10 mouse cellular contexts compared by ENCODE assay signal in genomic region chr1:89750495-89750894, GRCm38 (mm10).
A peak's percentile ranks its signal among the peaks of the same experiment; 100 is the strongest.
DNase-seq lines count a peak whose midpoint lies in the region; ATAC-seq lines count a peak whose summit lies in the region.
"Had no signal": no experiment of that assay in that cellular context is flagged by ENCODE, and none has a peak within 500 bp of the region (broad histone marks: within the 10 kb centered on the region; RNA-seq: fewer than 3 reads in every experiment).

No protein-coding gene starts in this region.

- no peak overlapping the region for H3K9ac ChIP-seq in intestine, embryonic 14.5 days (ENCODE audit: low read length)
- no peak overlapping the region for H3K9ac ChIP-seq in intestine, embryonic 15.5 days
- no peak overlapping the region for H3K9ac ChIP-seq in embryonic facial prominence, embryonic 12.5 days
- no peak overlapping the region for H3K9ac ChIP-seq in midbrain, embryonic 12.5 days (replicated peaks)

- H3K27me3 ChIP-seq in intestine, embryonic 14.5 days (replicated peaks; ENCODE audit: control insufficient read depth, insufficient read depth, low read length) = no peaks in the 10 kb centered on the region
- H3K27me3 ChIP-seq in intestine, embryonic 15.5 days (replicated peaks) = no peaks in the 10 kb centered on the region
- H3K27me3 ChIP-seq in embryonic facial prominence, embryonic 12.5 days = 0 out of 2 replicates have a peak, but pooled peaks cover 3% of the 10 kb centered on the region
- H3K27me3 ChIP-seq in midbrain, embryonic 12.5 days = peaks cover 44% of the 10 kb centered on the region

- H3K4me3 ChIP-seq in intestine, embryonic 14.5 days (ENCODE audit: low read depth, low read length) = no peak overlapping the region
- H3K4me3 ChIP-seq in intestine, embryonic 15.5 days (replicated peaks) = no peak overlapping the region
- H3K4me3 ChIP-seq in embryonic facial prominence, embryonic 12.5 days = 0 out of 2 replicates have a peak overlapping the region, but pooled peaks have one; percentile 5
- peak overlapping the region; percentile 18; the same call in 1 of the 2 replicates for H3K4me3 ChIP-seq in midbrain, embryonic 12.5 days

- H3K4me2 ChIP-seq in intestine, embryonic 14.5 days (ENCODE audit: low read length) = peak overlapping the region; percentile 33
- no peak overlapping the region for H3K4me2 ChIP-seq in intestine, embryonic 15.5 days (replicated peaks)
- H3K4me2 ChIP-seq in embryonic facial prominence, embryonic 12.5 days (replicated peaks) = peak overlapping the region; percentile 37
- peak overlapping the region; percentile 51 for H3K4me2 ChIP-seq in midbrain, embryonic 12.5 days (replicated peaks)

- no peak overlapping the region for H3K27ac ChIP-seq in intestine, embryonic 14.5 days (ENCODE audit: low read depth)
- H3K27ac ChIP-seq in intestine, embryonic 15.5 days = no peak overlapping the region
- H3K27ac ChIP-seq in embryonic facial prominence, embryonic 12.5 days = no peak overlapping the region
- peak overlapping the region; percentile 69 for H3K27ac ChIP-seq in midbrain, embryonic 12.5 days (replicated peaks)

- H3K4me1 ChIP-seq in intestine, embryonic 14.5 days (replicated peaks; ENCODE audit: control insufficient read depth, insufficient read depth, low read length) = peaks cover 12% of the 10 kb centered on the region; the same call in 1 of the 2 replicates
- H3K4me1 ChIP-seq in intestine, embryonic 15.5 days (replicated peaks) = no peaks in the 10 kb centered on the region
- H3K4me1 ChIP-seq in embryonic facial prominence, embryonic 12.5 days = peaks cover 16% of the 10 kb centered on the region
- H3K4me1 ChIP-seq in midbrain, embryonic 12.5 days = peaks cover 20% of the 10 kb centered on the region

- 15% methylated on average over 9 of the region's 9 CpGs for WGBS in intestine, embryonic 14.5 days
- WGBS in intestine, embryonic 15.5 days = 27% methylated on average over 9 of the region's 9 CpGs
- 7% methylated on average over 9 of the region's 9 CpGs for WGBS in embryonic facial prominence, embryonic 12.5 days
- 4% methylated on average over 9 of the region's 9 CpGs for WGBS in midbrain, embryonic 12.5 days

- DNase-seq in intestine, embryonic 14.5 days (ENCODE audit: low spot score) = no peak
- peak; percentile 37 for DNase-seq in kidney, adult 18-20 months
- no peak for DNase-seq in MN1 (ENCODE audit: low spot score)
- no peak for DNase-seq in ovary, postnatal 10 days (ENCODE audit: low spot score)
- no peak for DNase-seq in gastrocnemius, postnatal 4 days (ENCODE audit: low spot score in 2 of 2)
- DNase-seq: liver; thymus, postnatal 4 days had no signal

- ATAC-seq in intestine, embryonic 14.5 days (replicated peaks; ENCODE audit: low FRiP score, low TSS enrichment, low read depth) = no peak
- ATAC-seq in intestine, embryonic 15.5 days = no peak
- ATAC-seq in embryonic facial prominence, embryonic 12.5 days (ENCODE audit: insufficient number of reproducible peaks, insufficient read depth, low FRiP score, low TSS enrichment) = 0 out of 2 replicates have a peak, but pooled peaks have one; percentile 41
- ATAC-seq in midbrain, embryonic 12.5 days (ENCODE audit: low FRiP score, low read depth) = peak; percentile 70

- no peaks in the 10 kb centered on the region for H3K9me3 ChIP-seq in intestine, embryonic 14.5 days (ENCODE audit: control insufficient read depth, low read length)
- no peaks in the 10 kb centered on the region for H3K9me3 ChIP-seq in intestine, embryonic 15.5 days
- H3K9me3 ChIP-seq in embryonic facial prominence, embryonic 12.5 days = no peaks in the 10 kb centered on the region
- H3K9me3 ChIP-seq in midbrain, embryonic 12.5 days = no peaks in the 10 kb centered on the region

- H3K36me3 ChIP-seq in intestine, embryonic 14.5 days (ENCODE audit: control insufficient read depth, insufficient read depth, low read length) = no peaks in the 10 kb centered on the region
- H3K36me3 ChIP-seq in intestine, embryonic 15.5 days = no peaks in the 10 kb centered on the region
- no peaks in the 10 kb centered on the region for H3K36me3 ChIP-seq in embryonic facial prominence, embryonic 12.5 days
- 0 out of 2 replicates have a peak, but pooled peaks cover 1% of the 10 kb centered on the region for H3K36me3 ChIP-seq in midbrain, embryonic 12.5 days

Comparison
In these comparisons a context has a peak if more than half of its experiments do, and no peak if none do; other contexts are left out.
1. ATAC-seq: peak in embryonic facial prominence, embryonic 12.5 days (single experiment) and midbrain, embryonic 12.5 days (single experiment); none in intestine, embryonic 14.5 days (single experiment) and intestine, embryonic 15.5 days (single experiment).
2. H3K4me3 ChIP-seq: peak in embryonic facial prominence, embryonic 12.5 days (single experiment) and midbrain, embryonic 12.5 days (single experiment); none in intestine, embryonic 14.5 days (single experiment) and intestine, embryonic 15.5 days (single experiment).